Mouse (Mus musculus) ZHBTc4 (cell line): Measurements from ENCODE around the gene Scai.
"Not testable (repeated sequence)": the region's sequence is repeated elsewhere in the genome, so short reads cannot be mapped to it uniquely, and the experiment has no call there.

Source experiments
- DNase-seq: peaks from one replicate; pipeline ENCODE4 v3.0.0-alpha.2; 2011; ENCODE audit warnings: low read depth, low spot score

Scai gene

DNA sequence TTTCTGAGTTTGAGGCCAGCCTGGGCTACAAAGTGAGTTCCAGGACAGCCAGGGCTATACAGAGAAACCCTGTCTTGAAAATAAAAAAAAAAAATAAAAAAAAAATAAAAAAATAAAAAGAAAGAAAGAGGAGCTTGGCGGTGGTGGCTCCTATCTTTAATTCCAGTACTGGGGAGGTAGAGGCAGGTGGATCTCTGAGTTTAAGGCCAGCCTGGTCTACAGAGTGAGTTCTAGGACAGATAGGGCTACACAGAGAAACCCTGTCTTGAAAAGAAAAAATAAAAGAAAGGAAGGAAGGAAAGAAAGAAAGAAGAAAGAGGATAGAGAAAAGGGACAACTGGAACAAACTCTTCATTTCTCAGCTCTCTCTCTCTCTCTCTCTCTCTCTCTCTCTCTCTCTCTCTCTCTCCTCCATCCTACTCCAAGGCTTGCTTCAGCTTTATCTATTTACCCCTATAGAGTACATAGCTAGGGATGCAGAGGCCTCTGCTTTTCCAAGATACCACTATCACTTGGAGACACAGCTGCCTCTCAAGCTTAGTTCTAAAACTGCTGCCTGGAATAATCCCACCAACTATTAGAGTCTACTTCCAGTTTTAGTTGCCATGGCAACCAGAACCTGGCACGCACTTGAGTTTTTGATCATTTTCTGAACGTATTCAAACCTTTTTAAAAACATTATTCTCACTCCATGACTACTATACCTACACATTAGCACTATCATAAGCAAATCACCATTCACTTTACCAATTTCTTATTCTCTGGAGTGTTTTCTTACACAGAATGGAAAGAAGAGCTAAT is 60.8 kb downstream of the Scai start:
- no peak for DNase-seq

DNA sequence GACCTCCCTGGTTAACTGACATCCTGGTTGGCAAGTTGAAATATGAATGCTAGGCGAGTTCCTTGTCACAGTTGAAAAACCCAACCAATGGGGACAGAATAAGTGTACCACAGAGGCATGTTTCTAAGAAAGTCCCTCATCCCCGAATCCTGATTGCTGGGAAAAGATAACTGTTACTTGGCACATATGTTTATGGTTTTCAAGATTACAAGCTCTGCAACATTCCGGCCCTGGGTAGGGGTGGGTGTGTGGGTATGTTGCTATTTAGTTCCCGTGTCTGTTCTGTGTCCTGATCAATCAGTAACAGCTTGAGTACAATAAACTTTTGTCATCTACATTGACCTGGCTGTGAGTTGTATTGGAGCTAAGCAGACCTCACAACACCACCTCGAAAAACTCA is 66.4 kb downstream of the Scai start:
- no peak for DNase-seq

DNA sequence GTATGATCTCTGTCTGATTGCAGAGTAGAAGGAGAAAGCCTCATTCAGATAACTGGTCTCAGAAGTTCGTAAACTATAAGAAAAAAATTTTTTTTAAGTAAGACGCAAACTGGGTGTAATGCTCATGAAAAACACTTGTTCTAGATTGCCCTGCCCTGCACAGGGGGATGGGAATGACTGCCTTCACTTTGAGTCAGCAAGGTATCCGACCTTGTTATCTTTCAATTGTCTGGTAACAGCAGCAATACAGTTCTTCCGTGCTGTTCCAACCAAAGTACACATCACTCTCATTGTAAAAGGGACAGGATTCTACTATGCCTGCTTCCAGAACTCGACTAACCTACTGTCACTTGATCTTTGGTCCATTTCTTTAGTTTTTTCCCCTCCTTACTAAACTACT is 69.4 kb downstream of the Scai start:
- DNase-seq = no peak

DNA sequence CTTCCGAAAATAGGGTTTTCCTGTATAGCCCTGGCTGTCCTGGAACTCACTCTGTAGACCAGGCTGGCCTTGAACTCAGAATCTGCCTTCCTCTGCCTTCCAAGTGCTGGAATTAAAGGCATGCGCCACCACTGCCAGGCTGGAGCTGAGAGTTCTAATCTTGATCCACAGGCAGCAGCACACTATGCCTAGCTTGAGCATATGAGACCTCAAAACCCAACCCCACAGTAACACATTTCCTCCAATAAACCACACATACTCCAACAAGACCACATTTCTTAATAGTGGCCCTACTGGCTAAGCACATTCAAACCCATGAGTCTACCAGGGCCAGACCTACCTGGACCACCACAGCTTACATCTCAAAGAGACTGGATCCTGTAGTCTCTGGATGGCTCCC is 74.0 kb downstream of the Scai start:
- DNase-seq = no peak

DNA sequence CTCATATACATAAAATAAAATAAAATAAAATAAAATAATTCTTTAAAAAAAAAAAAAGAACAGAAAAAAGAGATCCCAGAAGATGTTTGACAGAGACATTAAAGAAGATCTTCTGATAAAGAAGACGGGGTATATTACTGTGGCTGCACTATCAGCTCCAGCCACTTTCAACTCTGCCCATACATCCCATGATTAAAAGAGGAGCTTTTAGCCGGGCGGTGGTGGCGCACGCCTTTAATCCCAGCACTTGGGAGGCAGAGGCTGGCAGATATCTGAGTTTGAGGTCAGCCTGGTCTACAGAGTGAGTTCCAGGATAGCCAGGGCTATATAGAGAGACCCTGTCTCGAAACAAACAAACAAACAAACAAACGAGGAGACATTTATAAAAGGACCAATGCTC is 76.4 kb downstream of the Scai start:
- DNase-seq = no peak

DNA sequence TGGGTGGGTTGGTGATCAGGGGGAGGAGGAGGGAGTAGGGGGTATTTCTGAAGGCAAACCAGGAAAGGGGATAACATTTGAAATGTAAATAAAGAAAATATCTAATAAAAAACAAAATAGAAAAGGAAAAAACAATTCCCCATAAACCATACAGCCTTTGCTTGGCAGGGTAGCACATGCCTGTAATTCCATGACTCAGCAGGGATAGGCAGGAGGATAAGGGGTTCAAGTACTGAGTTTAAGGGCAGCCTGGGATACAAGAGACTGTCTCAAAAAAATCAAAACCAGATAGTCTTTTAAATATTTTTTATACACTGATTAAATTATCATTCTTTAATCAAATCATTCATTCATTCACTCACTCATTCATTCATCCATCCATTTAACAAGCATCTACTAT is 80.0 kb downstream of the Scai start:
- DNase-seq = no peak

DNA sequence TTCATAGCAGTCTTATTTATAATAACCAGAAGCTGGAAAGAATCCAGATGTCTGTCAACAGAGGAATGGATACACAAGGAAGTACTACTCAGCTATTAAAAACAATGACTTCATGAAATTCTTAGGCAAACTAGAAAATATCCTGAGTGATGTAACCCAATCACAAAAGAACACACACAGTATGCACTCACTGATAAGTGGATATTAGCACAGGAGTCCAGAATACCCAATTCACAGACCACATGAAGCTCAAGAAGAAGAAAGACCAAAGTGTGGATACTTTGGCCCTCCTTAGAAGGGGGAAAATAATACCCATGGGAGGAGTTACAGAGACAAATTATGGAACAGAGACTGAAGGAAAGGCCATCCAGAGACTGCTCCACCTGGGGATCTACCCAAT is 80.8 kb downstream of the Scai start:
- not testable (repeated sequence) for DNase-seq

DNA sequence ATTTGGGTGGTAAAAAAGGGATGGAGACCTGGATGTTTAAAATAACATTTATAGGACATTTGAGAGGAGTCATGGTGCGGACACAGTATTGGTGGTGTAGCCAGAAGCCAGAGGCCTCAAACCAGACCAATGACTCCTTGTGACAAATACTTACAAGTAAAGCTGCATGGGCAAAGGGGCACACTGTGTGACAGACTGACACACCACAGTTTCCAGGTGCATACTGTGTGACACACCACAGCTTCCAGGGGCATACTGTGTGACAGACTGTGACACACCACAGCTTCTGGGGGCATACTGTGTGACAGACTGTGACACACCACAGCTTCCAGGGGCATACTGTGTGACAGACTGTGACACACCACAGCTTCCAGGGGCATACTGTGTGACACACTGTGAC is 90.6 kb downstream of the Scai start:
- not testable (repeated sequence) for DNase-seq

DNA sequence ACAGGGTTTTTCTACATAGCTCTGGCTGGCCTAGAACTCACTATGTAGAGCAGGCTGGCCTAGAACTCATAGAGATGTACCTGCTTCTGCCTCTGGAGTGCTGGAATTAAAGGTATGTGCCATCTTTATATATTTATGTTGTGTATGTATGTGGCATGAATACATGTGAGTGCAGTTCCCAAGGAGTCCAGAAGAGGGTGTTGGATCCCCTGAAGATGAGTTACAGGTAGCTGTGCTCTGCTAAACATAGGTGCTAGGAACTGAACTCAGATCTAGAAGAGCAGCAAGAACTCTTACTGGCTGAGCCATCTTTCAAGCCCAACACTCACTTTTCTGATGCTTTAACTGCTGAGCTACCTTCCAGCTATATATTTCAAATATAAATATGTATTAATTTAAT is 92.5 kb downstream of the Scai start:
- DNase-seq = peak; percentile 73

DNA sequence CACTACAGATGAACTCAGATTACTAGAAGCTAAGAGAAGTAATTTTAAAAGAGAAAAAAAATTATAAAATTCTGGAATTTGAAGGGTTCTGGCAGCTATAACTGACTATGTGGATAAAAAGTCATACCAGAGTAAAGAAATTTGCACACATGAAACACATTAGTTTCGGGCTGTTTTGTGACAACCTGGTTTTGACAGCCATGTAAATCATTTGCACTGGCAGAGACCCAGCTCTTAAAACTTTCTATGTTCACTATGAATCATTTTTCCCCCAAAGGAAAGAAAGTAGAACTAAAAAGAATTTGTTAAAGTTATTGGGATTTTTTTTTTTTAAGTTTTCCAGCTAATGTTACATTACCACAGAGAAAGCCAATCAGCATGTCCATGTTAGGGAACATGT is 98.6 kb downstream of the Scai start:
- DNase-seq = no peak

DNA sequence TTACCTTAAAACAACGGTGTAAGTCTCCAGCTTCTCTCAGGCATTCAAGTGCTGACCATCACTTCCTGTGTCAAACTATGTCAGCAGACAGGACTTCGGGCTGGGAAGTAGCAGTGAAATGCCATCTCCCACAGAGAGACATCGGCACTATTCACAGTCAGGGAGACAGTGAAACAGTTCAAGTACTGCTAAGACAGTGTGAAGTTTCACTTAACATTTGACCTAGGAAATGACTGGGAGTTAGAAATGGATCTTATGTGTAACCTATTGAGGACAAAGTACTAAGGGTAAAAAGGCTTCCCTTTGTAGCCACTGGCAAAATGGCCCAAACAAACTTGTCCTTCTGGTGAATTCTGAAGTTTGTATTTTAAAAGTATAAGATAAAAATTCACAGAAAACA is 107.8 kb downstream of the Scai start:
- no peak for DNase-seq

DNA sequence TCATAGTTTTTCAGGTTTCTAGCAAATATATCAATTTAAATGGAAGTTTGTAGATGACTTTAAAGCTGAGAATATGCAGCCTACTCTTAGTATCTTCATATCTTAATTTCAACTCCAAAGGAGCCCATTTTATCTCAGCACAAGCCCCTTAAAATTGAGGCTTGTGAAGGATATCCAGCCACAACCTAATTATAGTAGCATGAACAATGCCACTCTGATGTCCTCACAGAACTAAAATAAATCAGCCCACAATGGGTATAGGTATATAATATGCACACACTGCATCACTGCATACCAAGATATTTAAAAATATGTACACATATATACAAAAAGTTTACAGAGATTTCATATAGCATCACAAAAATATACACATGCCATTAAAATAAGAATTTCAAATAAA is 119.9 kb downstream of the Scai start:
- DNase-seq = no peak

DNA sequence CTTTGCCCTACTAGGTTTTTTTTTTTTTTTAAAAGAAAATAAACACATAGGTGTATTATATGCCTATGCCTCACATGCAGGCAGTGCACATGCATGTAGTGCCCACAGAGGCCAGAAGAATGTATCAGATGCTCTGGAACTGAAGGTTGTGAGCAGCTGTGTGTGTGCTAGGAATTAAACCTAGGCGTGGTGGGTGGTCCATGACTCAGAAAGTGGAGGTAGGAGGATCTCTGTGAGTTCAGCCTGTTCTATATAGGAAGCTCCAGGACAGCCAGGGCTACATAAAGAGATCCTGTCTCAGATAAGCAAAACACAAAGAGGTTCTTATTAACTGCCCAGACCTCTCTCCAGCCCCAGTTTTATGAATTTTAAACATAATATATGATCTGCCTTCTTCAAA is 121.4 kb downstream of the Scai start:
- DNase-seq = no peak

DNA sequence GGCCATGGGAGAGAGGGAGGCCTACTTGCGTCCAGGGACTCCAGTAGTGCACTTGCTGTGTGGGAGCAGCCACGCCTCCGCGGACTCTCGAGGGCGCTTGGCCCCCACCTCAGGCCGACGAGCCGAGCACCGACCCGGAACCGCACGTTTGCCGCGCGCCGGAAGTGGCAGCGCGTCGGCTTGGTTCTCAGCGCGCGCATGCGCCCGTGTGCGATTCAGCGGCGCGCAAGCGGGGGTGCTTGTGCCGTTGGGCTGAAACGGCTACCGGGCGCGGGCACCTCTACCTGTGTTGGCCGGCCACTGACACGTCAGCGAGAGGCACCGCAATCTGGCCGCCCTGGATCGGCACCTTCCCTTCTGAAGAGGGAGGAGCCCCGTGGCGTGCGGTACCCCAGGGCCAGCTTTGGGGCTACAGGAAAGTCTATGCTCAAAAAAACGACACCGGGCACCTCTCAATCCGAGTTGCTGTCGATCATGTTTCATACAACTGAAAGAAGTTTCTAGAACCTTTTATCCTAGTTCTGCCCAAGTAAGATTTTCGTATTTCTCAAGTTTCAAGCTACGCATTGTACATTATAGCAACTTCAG is 125.0 kb downstream of the Scai start, which contains the start of gene Golga1:
TSS of gene Golga1 (minus strand) at position 142 of the 588 bp plus-strand sequence.
- DNase-seq = peak; percentile 97

DNA sequence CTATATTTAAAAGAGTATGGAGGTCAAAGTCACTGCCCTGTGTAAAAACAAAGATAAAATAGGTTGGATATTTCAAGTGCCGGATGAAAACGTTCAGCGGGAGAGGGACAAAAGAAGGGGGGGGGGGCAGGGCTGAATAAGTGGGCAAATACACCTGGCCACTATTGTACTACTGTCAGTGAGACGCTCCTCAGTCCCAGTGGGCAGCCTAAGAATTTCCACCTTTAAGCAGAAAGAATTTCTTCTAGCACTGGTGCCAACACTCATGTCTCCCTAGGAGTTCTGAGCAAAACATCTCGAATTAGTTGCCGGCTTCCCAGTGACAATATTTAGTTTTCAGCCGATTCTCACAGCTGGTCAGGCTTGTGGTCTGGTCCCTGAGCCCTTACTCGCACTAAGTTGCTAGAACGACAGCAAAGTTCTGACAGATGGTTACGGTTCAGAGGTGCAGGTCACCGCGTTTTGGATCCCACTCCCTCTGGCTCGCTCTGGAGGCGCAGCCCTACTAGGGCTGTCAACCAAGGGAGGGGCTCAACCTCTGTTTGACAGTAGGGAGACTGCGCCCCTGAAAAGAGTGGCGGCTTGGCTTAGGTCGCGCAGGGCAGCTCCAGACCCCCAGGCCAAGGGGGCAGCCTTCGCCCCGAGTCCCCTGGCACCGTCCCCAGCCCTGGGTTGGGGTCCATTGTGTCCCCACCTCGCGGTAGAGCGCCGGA is 125.7 kb downstream of the Scai start:
- no peak for DNase-seq

DNA sequence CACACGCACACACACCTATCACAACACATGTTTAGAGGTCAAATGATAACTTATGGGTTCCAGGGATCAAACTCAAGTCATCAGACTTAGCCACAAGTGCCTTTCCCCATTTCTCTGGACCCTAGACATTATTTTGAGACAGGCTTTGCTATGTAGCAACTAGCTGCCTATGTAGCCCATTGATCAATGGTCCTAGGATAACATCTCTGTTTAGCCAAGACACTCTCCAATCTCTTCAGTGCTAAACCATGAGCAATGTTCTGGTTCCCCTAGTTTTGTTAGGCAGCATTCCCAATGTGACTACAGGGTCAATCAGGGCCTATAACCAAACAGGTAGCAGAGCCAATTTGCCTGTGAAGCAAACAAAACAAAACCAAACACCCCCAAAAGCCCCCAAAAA is 142.0 kb downstream of the Scai start:
- DNase-seq = no peak

DNA sequence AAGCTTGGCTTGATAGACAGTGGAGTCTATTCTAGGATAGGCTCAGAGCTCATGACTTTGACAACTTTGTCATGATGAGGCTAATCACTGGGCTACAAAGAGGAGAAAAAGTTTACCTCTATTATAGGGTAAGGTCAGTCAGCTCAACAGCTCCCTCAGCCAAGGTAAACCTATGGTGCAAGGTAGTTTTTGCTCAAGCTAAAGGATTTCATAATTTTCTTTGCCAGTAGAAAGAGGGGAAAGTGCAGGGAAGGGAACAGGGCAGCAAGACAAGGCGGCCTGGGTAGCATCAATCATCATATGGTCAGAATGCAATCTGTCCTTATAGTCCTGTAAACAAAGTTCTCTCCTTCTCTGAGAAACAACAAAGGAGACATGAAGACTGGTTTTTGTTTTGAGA is 150.3 kb downstream of the Scai start:
- DNase-seq = no peak

DNA sequence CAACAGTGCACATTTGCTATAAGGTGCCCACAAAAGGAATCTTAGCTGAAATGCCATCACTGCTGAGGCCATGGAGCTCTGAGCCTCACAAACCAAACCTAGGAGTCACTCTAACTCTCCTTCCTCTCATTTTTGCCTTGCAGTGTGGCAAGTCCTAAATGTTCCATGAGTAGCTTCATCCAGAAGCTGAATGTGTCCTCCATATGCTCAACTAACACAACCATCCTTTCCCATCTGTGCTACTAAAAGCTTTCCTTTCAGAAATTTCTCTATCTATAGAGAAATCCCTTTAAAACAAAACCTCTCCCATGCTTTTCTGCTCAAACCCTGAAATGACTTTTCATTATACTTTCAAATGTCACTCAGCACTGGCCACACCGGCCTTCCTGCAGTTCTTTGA is 158.9 kb downstream of the Scai start:
- no peak for DNase-seq

DNA sequence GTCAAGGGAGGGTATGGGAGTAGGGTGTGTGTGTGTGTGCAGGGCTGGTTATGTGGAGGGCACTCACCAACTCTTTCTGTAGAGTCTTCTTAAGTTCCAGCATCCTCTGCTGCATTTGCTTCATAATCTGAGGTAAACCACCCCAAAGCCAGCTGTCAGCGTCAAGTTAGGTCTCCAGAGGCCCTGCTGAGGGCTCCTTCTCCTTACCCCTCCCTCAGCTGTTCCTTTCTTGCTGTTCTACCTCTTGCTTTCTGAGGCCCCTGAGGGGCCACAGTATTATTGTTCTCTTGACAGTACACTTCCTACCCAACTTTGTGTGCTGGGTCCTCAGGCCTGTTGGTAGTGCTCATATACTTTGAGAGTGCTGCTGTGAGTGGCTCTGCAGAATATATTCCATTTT is 170.5 kb downstream of the Scai start:
- no peak for DNase-seq

DNA sequence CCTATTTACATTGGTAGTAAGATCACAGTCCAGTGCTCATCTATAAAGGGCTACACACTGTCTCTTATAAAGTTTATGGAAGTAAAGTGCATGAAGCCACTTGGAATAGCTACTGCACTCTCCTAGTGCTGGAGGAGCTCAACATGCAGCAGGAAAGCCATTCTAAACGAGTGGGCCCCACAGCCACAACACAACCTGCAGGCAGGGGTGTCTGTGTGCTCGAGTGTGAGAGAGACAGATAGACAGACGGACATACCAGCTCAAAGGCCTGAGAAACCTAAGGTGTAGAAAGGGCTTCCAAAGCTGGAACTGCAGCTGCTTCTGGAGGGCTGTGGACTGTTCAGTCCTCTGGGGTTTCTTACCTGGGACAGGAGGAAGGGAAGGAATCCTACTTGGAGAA is 174.0 kb downstream of the Scai start:
- DNase-seq = no peak
